Mouse (Mus musculus): ENCODE measurements at regions not wholly inside any gene's neighbourhood (a gene's known extent, or its start where the extent isn't known, plus 50 kb on each side); places are given as distances from the start of the nearest gene placed in this dataset.

- TF ChIP-seq EP300 (IDR thresholded peaks at IDR 0.05; ENCODE audit: insufficient read depth, low read depth, low read length) (no peak), POLR2A (IDR thresholded peaks at IDR 0.05; ENCODE audit: insufficient read depth, low read depth, low read length) (no peak), CTCF (IDR thresholded peaks at IDR 0.05) (no peak)
Observed at GRCm38 (mm10) chr2:124975106-124975505, 92.8 kb upstream of the Slc24a5 start.
